Mouse (Mus musculus) brown adipose tissue, adult 24 weeks (tissue): Measurements from ENCODE around the gene Ablim2. TPM values are rescaled to one million over a fixed set of nuclear protein-coding genes. Genes with fewer than 3 reads are reported as not detected.

Experiments used
- H3K27ac ChIP-seq: fragments of 200-500 bp; replicated peaks from 2 replicates; pipeline ENCODE4 v1.5.1; 2012; ENCODE audit warnings: low read depth, mild to moderate bottlenecking, low read length
- H3K4me1 ChIP-seq: fragments of 200-500 bp; 2 replicates; pipeline ENCODE4 v1.6.1; 2012; ENCODE audit warnings: low read length, mixed read lengths; ENCODE audit not compliant: control insufficient read depth, insufficient read depth, insufficient read length
- H3K4me3 ChIP-seq: fragments of 200-500 bp; 2 replicates; pipeline ENCODE4 v1.5.1; 2012; ENCODE audit warnings: low read depth, mild to moderate bottlenecking, low read length, moderate library complexity; ENCODE audit not compliant: insufficient read depth
- polyA plus RNA-seq: library from polyadenylated mRNA; stranded (reverse); fragments of >200 nt; gene quantifications from 2 replicates; pipeline ENCODE4 v1.2.4, GENCODE M21; 2012; ENCODE audit not compliant: missing spikeins, insufficient read depth, insufficient read length

Ablim2 gene
- polyA plus RNA-seq, 1 experiment, result 4.6 TPM

DNA sequence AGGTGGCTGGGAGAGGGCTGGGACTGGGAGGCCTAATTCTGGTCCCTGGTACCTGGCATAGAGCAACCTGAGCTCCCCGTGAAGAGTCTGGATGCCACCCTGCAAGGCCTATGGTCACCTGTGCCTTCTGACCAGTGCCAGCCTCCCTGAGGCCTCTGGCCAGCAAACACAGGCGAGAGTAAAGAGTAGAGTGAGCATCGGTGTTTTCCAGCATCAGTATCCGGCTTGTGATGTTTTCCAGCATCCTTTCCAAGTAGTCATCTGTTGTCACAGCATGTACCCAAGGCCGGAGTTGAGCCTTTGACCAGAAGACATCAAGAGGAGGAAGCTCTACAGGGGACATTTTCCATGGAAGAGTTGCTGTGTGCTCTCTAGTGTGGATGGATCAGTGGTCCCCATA is 45.7 kb downstream of the Ablim2 start:
- Histone ChIP-seq H3K4me3 (no peak overlapping the region), H3K4me1 (no peaks in the 10 kb centered on the region), H3K27ac (no peak overlapping the region)

DNA sequence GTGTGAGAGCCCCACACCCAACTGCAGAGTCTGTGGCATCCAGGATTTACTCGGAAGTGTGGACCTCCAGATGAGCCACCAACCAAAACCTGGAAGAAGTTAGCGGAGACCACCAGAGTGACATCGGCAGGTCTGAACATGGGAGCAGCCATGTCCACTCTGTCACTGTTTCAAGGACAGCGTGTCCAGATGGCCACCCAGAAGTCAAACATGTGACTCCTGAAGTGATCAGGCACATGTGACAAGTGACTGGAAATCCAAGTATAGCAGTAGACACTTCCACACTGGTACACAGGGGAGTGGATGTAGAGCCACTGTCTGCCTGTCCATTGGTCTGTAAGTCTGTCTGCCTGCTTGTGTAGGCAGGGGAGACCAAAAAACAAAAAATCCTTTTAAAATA is 47.0 kb downstream of the Ablim2 start:
- no peak overlapping the region for H3K27ac ChIP-seq
- no peak overlapping the region for H3K4me3 ChIP-seq

GRCm38 (mm10) chr5:35805209-35805608 is 47.5 kb downstream of the Ablim2 start:
- no peak overlapping the region for H3K27ac ChIP-seq

More for the DNA sequence above, 47.0 kb downstream of the Ablim2 start:
- no peaks in the 10 kb centered on the region for H3K4me1 ChIP-seq

GRCm38 (mm10) chr5:35807018-35807417 is 49.3 kb downstream of the Ablim2 start:
- Histone ChIP-seq H3K4me3 (no peak overlapping the region), H3K27ac (no peak overlapping the region), H3K4me1 (no peaks in the 10 kb centered on the region)

More at GRCm38 (mm10) chr5:35805209-35805608, 47.5 kb downstream of the Ablim2 start:
- Histone ChIP-seq H3K4me3 (no peak overlapping the region), H3K4me1 (no peaks in the 10 kb centered on the region)

DNA sequence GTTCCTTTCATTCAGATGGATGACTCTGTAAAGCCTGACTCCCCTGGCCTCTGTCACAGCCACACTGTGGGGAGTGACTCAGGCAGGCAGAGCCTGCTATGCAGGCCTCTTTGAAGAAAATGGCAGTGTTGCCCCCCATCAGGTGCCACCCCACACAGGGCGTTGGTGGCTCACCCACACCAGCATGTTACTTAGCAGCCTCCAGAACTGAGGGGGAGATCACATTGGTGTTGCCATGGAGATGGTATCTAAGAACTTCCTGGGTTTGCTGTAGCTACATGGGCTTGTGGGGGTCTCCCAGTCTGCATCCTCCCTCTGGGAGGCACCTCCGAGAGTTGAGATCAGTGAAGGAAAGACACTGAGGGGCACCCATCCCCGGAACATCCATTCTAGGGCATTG is 52.8 kb downstream of the Ablim2 start:
- Histone ChIP-seq H3K4me1 (no peaks in the 10 kb centered on the region), H3K4me3 (no peak overlapping the region), H3K27ac (no peak overlapping the region)

DNA sequence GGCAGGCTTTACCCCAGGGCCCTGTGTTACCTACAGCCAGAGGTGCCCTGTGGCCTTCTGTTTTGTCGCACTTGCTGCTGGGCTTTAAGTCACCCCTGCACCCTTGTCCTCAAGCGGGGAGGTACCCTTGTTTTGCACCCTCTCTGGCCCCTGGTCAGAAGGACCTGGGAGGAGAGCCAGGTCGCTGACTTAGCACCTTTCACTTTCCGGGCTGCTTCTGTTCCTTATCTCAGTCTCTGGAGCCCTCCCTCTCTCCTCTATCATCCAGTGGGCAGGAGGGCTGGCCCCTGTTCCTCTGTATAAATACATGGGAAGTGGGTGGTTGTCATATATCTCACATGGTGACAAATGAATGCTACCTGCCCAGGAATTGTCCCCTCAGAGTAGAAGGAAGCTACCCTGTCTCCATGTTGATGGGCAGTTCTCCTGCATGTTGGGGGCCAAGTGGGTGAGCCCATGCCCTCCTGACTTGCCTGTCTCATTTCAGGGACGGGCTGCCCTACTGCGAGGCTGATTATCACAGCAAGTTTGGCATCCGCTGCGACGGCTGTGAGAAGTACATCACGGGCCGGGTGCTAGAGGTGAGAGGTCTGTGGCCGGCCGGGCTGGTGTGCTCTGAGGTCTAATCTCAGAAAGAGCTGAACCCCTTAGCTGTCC is 54.1 kb downstream of the Ablim2 start:
- Histone ChIP-seq H3K4me1 (no peaks in the 10 kb centered on the region), H3K27ac (no peak overlapping the region), H3K4me3 (no peak overlapping the region)

GRCm38 (mm10) chr5:35814334-35814941 is 56.8 kb downstream of the Ablim2 start:
- Histone ChIP-seq H3K4me3 (no peak overlapping the region), H3K4me1 (no peaks in the 10 kb centered on the region), H3K27ac (no peak overlapping the region)

- no peak overlapping the region for H3K27ac ChIP-seq
- no peaks in the 10 kb centered on the region for H3K4me1 ChIP-seq
- H3K4me3 ChIP-seq, result no peak overlapping the region
Observed at GRCm38 (mm10) chr5:35815051-35815450, 57.4 kb downstream of the Ablim2 start.

DNA sequence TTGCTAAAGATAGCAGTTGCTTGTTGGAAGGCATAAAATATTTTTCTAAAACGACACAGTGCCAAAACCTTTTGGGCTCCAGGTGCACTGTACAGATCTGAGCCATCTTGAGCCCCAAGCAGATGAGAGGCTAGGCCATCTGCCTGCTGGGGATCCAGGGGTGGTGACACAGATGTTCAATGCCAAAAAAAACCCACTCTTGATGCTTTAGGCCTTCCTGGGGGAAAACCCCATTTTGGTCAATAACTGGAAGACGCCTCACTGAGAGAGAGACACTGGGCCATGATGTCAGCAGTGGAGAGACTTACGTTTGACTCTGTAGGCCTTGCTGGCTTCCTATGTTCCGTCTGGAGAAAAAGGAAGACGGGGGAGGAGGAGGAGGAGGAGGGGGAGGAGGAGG is 59.6 kb downstream of the Ablim2 start:
- H3K27ac ChIP-seq, result no peak overlapping the region
- no peak overlapping the region for H3K4me3 ChIP-seq

DNA sequence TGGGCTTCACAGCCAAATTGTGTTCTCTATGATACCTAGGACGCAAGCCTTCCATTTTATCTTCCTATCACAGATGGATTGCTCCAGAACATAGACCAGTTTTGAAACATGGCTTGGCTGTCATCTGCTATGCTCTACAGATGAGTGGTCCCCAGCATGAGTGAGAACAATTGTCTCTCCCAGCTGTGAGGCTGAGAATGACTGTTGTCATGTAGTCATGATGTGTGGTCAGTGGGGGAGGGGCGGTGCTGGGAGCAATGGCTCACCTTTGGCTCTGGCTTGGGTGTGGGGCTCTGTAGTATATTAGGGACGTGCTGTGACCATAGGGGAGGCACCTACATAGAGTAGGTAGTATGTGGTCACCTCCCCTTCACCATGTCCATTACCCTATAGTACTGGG is 60.2 kb downstream of the Ablim2 start:
- Histone ChIP-seq H3K27ac (no peak overlapping the region), H3K4me3 (no peak overlapping the region), H3K4me1 (no peaks in the 10 kb centered on the region)

More for the DNA sequence above, 59.6 kb downstream of the Ablim2 start:
- H3K4me1 ChIP-seq, result no peaks in the 10 kb centered on the region

DNA sequence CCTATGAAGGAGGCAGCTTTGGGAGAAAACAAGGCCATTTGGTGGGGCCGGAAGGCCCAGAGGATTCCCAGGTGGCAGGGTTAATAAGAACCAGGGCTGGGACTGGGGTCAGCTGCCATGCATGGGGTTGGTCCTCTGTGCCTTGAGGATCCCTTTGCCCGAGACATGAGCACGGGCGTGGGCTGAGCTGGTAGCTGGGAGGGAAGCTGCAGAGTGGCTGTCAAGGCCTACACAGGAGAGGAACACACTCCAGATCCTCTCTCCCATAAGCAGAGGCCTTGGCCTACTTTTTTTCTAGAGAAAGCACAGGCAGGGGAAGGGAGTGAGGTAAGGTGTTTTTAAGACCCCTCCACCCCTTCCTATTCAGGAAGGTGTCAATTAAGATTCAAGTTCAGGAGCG is 65.0 kb downstream of the Ablim2 start:
- no peak overlapping the region for H3K27ac ChIP-seq
- H3K4me1 ChIP-seq, result no peaks in the 10 kb centered on the region
- no peak overlapping the region for H3K4me3 ChIP-seq

- no peaks in the 10 kb centered on the region for H3K4me1 ChIP-seq
- H3K27ac ChIP-seq, result no peak overlapping the region
- H3K4me3 ChIP-seq, result no peak overlapping the region
Observed at GRCm38 (mm10) chr5:35826465-35826864, 68.8 kb downstream of the Ablim2 start.

DNA sequence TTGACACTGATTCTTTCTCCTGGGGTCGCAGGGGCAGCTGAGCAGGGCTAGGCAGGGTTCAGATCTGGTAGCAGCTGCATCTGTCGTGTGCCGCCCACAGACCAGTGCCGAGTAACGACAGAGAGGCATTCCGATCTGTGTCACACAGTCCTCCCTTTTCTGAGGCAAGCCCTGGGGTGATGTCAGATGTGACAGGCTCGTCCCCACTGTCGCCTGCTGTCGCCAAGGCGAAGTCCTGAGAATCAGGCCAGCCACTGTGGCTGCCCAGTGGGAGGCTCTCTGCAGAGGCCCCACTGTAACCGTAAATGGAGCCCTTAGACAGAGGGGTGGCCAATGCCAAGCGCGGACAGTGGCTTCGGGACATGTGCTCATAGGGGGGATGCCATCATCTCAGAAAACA is 69.4 kb downstream of the Ablim2 start:
- no peak overlapping the region for H3K4me3 ChIP-seq
- no peaks in the 10 kb centered on the region for H3K4me1 ChIP-seq
- no peak overlapping the region for H3K27ac ChIP-seq

DNA sequence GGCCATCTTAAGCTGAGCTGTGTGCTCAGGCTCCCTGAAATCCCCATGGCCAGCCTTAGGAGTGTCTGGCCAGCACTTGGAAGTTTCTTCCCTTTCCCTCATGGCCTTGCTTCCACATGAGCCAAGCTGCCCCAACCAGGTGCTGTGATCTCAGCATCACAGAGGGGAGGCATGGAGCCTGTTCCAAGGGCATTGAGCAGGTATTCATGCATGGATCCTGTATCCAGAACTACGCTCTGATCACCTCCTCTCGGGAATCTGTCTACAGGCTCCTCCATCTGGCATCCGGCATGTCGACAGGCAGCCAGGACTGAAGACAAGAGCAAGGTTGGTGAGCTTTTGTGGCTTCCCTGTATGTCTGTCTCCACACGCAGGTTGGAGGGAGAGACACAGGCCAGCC is 70.2 kb downstream of the Ablim2 start:
- no peak overlapping the region for H3K27ac ChIP-seq
- no peak overlapping the region for H3K4me3 ChIP-seq
- no peaks in the 10 kb centered on the region for H3K4me1 ChIP-seq

DNA sequence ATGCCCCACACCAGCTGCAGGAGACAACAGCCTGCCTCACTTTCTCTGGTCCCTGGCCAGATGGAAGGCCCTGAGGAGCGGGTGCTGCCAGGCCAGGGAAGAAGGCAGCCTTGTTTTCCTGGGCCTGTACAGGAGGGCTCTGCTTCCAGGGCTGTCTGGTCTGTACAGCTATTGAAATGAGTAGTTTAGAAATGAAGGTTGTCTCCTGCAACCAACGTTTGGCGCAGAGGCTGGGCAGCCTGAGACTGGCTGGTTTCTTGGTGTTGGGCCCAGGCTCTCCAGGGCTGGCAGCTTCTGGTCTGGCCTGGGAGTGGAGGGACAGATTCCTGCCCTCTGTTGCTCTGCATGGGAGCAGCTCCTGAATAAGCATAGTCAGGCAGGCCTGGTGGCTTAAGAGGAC is 72.4 kb downstream of the Ablim2 start:
- H3K4me1 ChIP-seq, result no peaks in the 10 kb centered on the region
- H3K4me3 ChIP-seq, result no peak overlapping the region
- no peak overlapping the region for H3K27ac ChIP-seq

- Histone ChIP-seq H3K4me3 (no peak overlapping the region), H3K27ac (no peak overlapping the region), H3K4me1 (no peaks in the 10 kb centered on the region)
Observed at GRCm38 (mm10) chr5:35833881-35834280, 76.2 kb downstream of the Ablim2 start.
